Mouse (Mus musculus): ENCODE results near the gene Coq2. TPM values are rescaled to one million over a fixed set of nuclear protein-coding genes. Genes with fewer than 3 reads are reported as not detected.

Coq2 gene
- polyA plus RNA-seq, 1 experiment from 2014 or later: 43.6 TPM

- no peak overlapping the region for H3K4me2 ChIP-seq
- H3K27ac ChIP-seq: no peak overlapping the region
- no peak for ATAC-seq (ENCODE audit: low FRiP score)
- 65% methylated on average over 9 of the region's 9 CpGs for WGBS
- H3K4me1 ChIP-seq (replicated peaks): no peaks in the 10 kb centered on the region
- H3K27me3 ChIP-seq: no peaks in the 10 kb centered on the region
- no peak overlapping the region for H3K4me3 ChIP-seq
- no peak overlapping the region for H3K9ac ChIP-seq
- H3K36me3 ChIP-seq: no peaks in the 10 kb centered on the region
- H3K9me3 ChIP-seq: no peaks in the 10 kb centered on the region
Observed at GRCm38 (mm10) chr5:100605828-100606229, 69.1 kb downstream of the Coq2 start.

Other genes with a start within 250 kb of the Coq2 start
- gene Lin54, start 174.5 kb downstream of the Coq2 start, polyA plus RNA-seq (2015; fragmentation: Nextera tagmentation; extraction: Ambion mirVana): 8.3 and 8.4 TPM in 2 replicates
- gene Cops4, start 156.8 kb downstream of the Coq2 start, polyA plus RNA-seq (2015; fragmentation: Nextera tagmentation; extraction: Ambion mirVana): 192 and 196 TPM in 2 replicates
- 0.93 and 1.0 TPM in 2 replicates for gene Plac8, start 102.9 kb downstream of the Coq2 start, polyA plus RNA-seq (2015; fragmentation: Nextera tagmentation; extraction: Ambion mirVana)
- gene Hpse, start 44.6 kb upstream of the Coq2 start, polyA plus RNA-seq (2015; fragmentation: Nextera tagmentation; extraction: Ambion mirVana): 0.74 and 0.87 TPM in 2 replicates
- 18.6 and 21.1 TPM in 2 replicates for gene Helq, start 123.5 kb upstream of the Coq2 start, polyA plus RNA-seq (2015; fragmentation: Nextera tagmentation; extraction: Ambion mirVana)
- 171 and 184 TPM in 2 replicates for gene Mrps18c, start 123.5 kb upstream of the Coq2 start, polyA plus RNA-seq (2015; fragmentation: Nextera tagmentation; extraction: Ambion mirVana)
- gene Abraxas1, start 145.8 kb upstream of the Coq2 start, polyA plus RNA-seq (2015; fragmentation: Nextera tagmentation; extraction: Ambion mirVana): 15.1 and 16.2 TPM in 2 replicates
- 1.00 and 1.5 TPM in 2 replicates for gene Gpat3, start 170.6 kb upstream of the Coq2 start, polyA plus RNA-seq (2015; fragmentation: Nextera tagmentation; extraction: Ambion mirVana)

Measured in hindbrain, embryonic 13.5 days (tissue).